Mouse (Mus musculus): ENCODE measurements around the gene Casp1. TPM values are rescaled to one million over a fixed set of nuclear protein-coding genes. Genes with fewer than 3 reads are reported as not detected.

Gene Casp1
- polyA plus RNA-seq, 1 experiment = not detected

DNA sequence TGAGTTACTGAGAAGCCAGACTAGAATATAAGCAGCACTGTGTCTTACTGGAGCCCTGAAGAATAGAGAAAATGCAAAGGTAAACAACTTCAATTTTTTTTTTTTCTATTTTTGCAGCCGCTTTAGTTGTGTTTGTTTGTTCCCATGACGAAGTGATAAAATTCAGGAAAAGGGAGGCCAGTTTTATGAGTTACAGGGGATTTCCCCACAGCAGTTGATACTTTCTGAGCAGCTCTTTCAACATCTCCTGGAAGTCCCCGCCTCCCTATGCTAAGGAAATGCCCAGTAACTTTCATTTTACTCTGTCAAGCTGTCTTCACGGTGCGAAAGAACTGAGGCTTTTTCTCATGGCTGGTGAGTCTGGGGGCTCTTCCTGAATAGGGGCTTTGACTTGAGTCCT is 10.2 kb downstream of the Casp1 start, which contains the start of gene Casp4:
Gene Casp4 (plus strand): TSS at position 268 of the 400 bp plus-strand sequence.
- H3K4me1 ChIP-seq (ENCODE audit: control insufficient read depth, insufficient read depth, low read length) = no peaks in the 10 kb centered on the region
- TF ChIP-seq CTCF (IDR thresholded peaks at IDR 0.05; ENCODE audit: borderline replicate concordance, insufficient read depth, low read length) (no peak), POLR2A (IDR thresholded peaks at IDR 0.05; ENCODE audit: low read depth, low read length) (no peak)
- H3K4me3 ChIP-seq (ENCODE audit: insufficient read depth, low read length) = peak within 1 kb of the TSS; percentile 32
- H3K27ac ChIP-seq (ENCODE audit: insufficient read depth, low read length) = peak within 1 kb of the TSS; percentile 18; the same call in 1 of the 2 replicates

- Histone ChIP-seq H3K4me1 (ENCODE audit: control insufficient read depth, insufficient read depth, low read length) (no peaks in the 10 kb centered on the region), H3K4me3 (ENCODE audit: insufficient read depth, low read length) (no peak overlapping the region), H3K27ac (ENCODE audit: insufficient read depth, low read length) (no peak overlapping the region)
- TF ChIP-seq POLR2A (IDR thresholded peaks at IDR 0.05; ENCODE audit: low read depth, low read length) (no peak), CTCF (IDR thresholded peaks at IDR 0.05; ENCODE audit: borderline replicate concordance, insufficient read depth, low read length) (no peak)
Measured at GRCm38 (mm10) chr9:5310112-5310511, 11.8 kb downstream of the Casp1 start.

- no peak overlapping the region for H3K27ac ChIP-seq (ENCODE audit: insufficient read depth, low read length)
- no peaks in the 10 kb centered on the region for H3K4me1 ChIP-seq (ENCODE audit: control insufficient read depth, insufficient read depth, low read length)
- TF ChIP-seq CTCF (IDR thresholded peaks at IDR 0.05; ENCODE audit: borderline replicate concordance, insufficient read depth, low read length) (no peak), POLR2A (IDR thresholded peaks at IDR 0.05; ENCODE audit: low read depth, low read length) (no peak)
- H3K4me3 ChIP-seq (ENCODE audit: insufficient read depth, low read length) = no peak overlapping the region
Measured at GRCm38 (mm10) chr9:5311435-5311834, 13.1 kb downstream of the Casp1 start.

- H3K4me3 ChIP-seq (ENCODE audit: insufficient read depth, low read length) = no peak overlapping the region
- TF ChIP-seq CTCF (IDR thresholded peaks at IDR 0.05; ENCODE audit: borderline replicate concordance, insufficient read depth, low read length) (no peak), POLR2A (IDR thresholded peaks at IDR 0.05; ENCODE audit: low read depth, low read length) (no peak)
- no peak overlapping the region for H3K27ac ChIP-seq (ENCODE audit: insufficient read depth, low read length)
- no peaks in the 10 kb centered on the region for H3K4me1 ChIP-seq (ENCODE audit: control insufficient read depth, insufficient read depth, low read length)
Measured at GRCm38 (mm10) chr9:5328204-5328603, 29.9 kb downstream of the Casp1 start.

DNA sequence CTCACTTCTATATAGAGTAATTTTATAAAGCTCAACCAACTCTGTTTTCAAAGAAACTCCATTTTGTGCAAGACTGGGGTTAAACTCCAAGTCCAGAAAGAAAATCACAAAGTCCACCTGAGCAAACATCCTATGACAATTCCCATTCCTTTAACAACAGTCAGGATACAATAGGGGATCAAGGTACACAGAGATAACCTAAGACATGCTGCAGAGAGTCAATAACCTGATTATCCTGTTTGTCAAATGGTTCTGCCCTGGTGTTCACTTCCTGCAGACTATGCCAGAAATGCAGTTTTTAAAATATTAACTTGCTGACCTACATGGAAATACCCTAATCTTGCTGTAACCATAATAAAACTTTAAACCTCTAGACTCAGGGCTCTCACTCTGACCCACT is 34.1 kb downstream of the Casp1 start:
- Histone ChIP-seq H3K27ac (ENCODE audit: insufficient read depth, low read length) (no peak overlapping the region), H3K4me3 (ENCODE audit: insufficient read depth, low read length) (no peak overlapping the region), H3K4me1 (ENCODE audit: control insufficient read depth, insufficient read depth, low read length) (no peaks in the 10 kb centered on the region)
- TF ChIP-seq CTCF (IDR thresholded peaks at IDR 0.05; ENCODE audit: borderline replicate concordance, insufficient read depth, low read length) = no peak
- TF ChIP-seq POLR2A (IDR thresholded peaks at IDR 0.05; ENCODE audit: low read depth, low read length) = no peak

GRCm38 (mm10) chr9:5333422-5333821 is 35.1 kb downstream of the Casp1 start:
- TF ChIP-seq POLR2A (IDR thresholded peaks at IDR 0.05; ENCODE audit: low read depth, low read length) (no peak), CTCF (IDR thresholded peaks at IDR 0.05; ENCODE audit: borderline replicate concordance, insufficient read depth, low read length) (no peak)
- H3K4me3 ChIP-seq (ENCODE audit: insufficient read depth, low read length) = no peak overlapping the region
- no peaks in the 10 kb centered on the region for H3K4me1 ChIP-seq (ENCODE audit: control insufficient read depth, insufficient read depth, low read length)
- no peak overlapping the region for H3K27ac ChIP-seq (ENCODE audit: insufficient read depth, low read length)

DNA sequence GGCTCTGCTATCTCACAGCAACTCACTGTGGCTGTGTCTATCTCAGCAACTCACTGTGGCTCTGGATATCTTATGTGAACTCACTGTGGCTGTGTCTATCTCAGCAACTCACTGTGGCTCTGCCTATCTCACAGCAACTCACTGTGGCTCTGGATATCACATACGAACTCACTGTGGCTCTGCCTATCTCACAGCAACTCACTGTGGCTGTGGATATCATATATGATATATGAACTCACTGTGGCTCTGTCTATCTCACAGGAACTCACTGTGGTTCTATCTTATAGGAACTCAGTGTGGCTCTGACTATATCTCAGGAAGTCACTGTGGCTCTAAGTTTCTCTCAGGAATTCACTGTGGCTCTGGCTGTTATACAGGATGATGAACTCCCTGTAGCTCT is 44.8 kb downstream of the Casp1 start:
- Histone ChIP-seq H3K4me3 (ENCODE audit: insufficient read depth, low read length) (no peak overlapping the region), H3K4me1 (ENCODE audit: control insufficient read depth, insufficient read depth, low read length) (peaks cover 2% of the 10 kb centered on the region), H3K27ac (ENCODE audit: insufficient read depth, low read length) (no peak overlapping the region)
- TF ChIP-seq CTCF (IDR thresholded peaks at IDR 0.05; ENCODE audit: borderline replicate concordance, insufficient read depth, low read length) (no peak), POLR2A (IDR thresholded peaks at IDR 0.05; ENCODE audit: low read depth, low read length) (no peak)

- TF ChIP-seq POLR2A (IDR thresholded peaks at IDR 0.05; ENCODE audit: low read depth, low read length) (no peak), CTCF (IDR thresholded peaks at IDR 0.05; ENCODE audit: borderline replicate concordance, insufficient read depth, low read length) (no peak)
- Histone ChIP-seq H3K4me1 (ENCODE audit: control insufficient read depth, insufficient read depth, low read length) (peaks cover 2% of the 10 kb centered on the region), H3K27ac (ENCODE audit: insufficient read depth, low read length) (peak overlapping the region; percentile 57), H3K4me3 (ENCODE audit: insufficient read depth, low read length) (no peak overlapping the region)
Measured at GRCm38 (mm10) chr9:5344090-5344489, 45.8 kb downstream of the Casp1 start.

DNA sequence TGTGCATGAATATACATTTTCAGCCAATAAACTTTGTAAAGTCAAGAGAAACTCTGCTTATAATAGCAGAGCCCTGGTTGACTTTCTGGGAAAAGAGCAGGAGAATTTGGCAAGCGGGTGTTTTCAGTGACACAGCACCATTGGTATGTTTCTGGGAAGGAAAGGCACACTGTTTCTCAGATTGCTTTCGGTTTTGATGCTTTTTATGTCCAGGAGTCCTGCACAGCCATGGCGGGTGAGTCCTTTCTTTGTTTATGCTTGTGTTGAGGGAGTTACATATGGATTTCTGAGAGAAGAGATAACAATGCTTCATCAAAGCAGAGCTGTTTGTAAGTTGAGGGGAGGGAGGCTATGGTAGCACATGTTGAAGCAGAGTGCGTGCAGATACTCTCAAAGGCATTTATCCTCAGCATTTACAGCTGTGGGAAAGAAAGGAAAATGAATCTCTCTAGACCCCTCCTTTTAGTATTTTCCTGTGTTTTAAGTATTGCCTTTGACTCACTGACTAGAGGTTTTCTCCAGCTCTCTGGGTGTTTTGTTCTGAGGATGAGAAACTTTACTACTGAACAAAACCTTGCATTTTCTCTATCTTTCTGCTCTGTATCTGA is 47.1 kb downstream of the Casp1 start, which contains the start of gene Casp12:
Gene Casp12 (plus strand): TSS at position 140 of the 608 bp plus-strand sequence.
- H3K4me1 ChIP-seq (ENCODE audit: control insufficient read depth, insufficient read depth, low read length) = peaks cover 2% of the 10 kb centered on the region
- H3K4me3 ChIP-seq (ENCODE audit: insufficient read depth, low read length) = peak within 1 kb of the TSS; percentile 85
- no peak for TF ChIP-seq CTCF (IDR thresholded peaks at IDR 0.05; ENCODE audit: borderline replicate concordance, insufficient read depth, low read length)
- TF ChIP-seq POLR2A (IDR thresholded peaks at IDR 0.05; ENCODE audit: low read depth, low read length) = peak; percentile 68
- H3K27ac ChIP-seq (ENCODE audit: insufficient read depth, low read length) = peak within 1 kb of the TSS; percentile 100

- Histone ChIP-seq H3K4me3 (ENCODE audit: insufficient read depth, low read length) (no peak overlapping the region), H3K27ac (ENCODE audit: insufficient read depth, low read length) (no peak overlapping the region)
- no peak for TF ChIP-seq POLR2A (IDR thresholded peaks at IDR 0.05; ENCODE audit: low read depth, low read length)
- no peak for TF ChIP-seq CTCF (IDR thresholded peaks at IDR 0.05; ENCODE audit: borderline replicate concordance, insufficient read depth, low read length)
Measured at GRCm38 (mm10) chr9:5347381-5347780, 49.1 kb downstream of the Casp1 start.

More at GRCm38 (mm10) chr9:5347381-5347780, 49.1 kb downstream of the Casp1 start:
- peaks cover 2% of the 10 kb centered on the region for H3K4me1 ChIP-seq (ENCODE audit: control insufficient read depth, insufficient read depth, low read length)
